Mouse (Mus musculus) 3134 (cell line): Measurements from ENCODE around the gene Reep1.
A peak's percentile ranks its signal among the peaks of the same experiment; 100 is the strongest.

Experiments used
- DNase-seq: peaks from one replicate; pipeline ENCODE4 v3.0.0-alpha.2; 2011; ENCODE audit warnings: low spot score; ENCODE audit not compliant: insufficient read length; ENCODE audit errors: extremely low read depth

The Reep1 gene

DNA sequence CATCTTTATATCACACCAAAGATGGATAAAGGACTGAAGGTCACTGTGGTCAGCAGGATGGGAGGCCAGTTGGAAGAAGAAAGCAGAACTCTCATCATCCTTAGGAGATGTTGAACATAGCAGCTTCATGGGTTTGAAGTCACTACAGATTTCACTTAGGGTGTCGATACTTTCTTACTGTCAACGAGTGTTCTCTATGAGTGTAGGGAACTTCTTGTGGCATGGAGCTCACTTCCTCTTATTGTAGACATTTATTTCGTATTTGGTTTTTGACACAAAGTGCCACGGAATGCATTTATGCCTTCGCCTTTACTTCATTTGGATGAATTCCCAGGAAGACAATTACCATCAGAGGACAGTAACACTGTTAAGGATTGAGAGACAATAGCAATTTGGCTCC lies 28.7 kb downstream of the Reep1 start:
- no peak for DNase-seq

DNA sequence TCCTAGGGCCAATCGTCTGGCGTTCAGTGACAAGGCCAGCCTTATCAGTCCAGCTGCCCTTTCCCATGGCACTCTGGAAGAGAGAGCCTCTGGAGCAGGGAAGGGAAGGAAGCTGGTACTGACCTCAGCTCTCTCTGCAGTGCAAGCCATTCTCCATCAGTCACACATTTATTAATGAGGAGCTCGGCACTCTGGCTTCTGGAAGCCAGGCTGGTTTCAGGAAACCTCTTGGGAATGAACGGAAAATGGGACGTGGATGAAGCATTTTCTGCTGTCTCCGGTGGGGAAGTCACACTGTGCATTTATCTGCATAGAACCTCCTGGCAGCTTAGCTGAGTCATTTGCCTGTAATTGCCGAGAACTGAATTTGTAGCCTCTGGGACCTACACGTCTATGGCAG lies 29.8 kb downstream of the Reep1 start:
- no peak for DNase-seq

GRCm38 (mm10) chr6:71738611-71739010 lies 31.2 kb downstream of the Reep1 start:
- no peak for DNase-seq

- DNase-seq: no peak
These were observed 33.6 kb downstream of the Reep1 start for GRCm38 (mm10) chr6:71740921-71741320.

DNA sequence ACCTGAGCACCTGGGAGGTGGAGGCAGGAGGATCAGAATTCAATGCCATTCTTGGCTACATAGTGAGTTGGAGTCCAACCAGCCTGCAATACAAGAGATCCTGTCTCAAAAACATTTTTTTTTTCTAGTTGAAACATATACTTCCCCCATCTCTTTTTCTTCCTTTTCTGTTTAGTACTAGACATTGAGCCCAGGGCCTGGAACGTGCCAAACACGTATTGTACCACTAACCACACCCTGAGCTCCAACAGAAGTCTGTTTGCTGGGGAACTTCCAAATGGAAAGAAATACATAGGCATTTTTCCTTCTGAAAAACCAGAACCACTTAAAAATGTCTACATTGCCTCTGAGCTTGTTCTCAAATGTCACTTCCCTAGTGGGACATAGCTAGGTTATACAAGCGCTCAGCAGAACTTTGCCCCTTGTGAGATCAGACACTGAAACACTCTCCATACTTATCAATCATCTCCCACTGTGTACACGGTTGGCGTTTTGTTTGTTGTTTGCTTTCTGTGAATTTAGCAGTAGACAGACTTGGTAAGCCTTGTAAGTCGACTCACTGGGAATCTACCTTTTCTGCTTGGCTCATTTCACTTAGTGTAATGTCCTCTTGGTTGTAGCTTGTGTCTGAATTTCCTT lies 34.8 kb downstream of the Reep1 start:
- no peak for DNase-seq

DNA sequence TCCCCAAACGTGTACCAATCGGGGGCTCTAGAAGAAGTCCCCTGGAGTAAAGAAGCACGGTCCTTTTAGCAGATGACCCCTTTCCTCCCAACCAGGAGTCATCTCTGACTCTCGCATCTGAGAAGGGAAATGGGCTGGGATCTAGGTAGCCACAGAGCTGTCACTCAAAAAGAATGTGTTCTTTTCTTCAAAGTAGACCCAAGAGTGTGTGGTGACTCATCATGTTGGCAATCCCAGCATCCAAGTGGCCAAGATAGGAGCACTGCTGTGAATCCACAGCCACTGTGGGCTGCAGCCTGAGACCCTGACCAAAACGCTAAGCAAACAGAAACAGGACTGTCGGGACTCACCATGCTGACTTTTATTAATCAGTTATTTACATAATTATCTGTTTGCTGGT lies 37.6 kb downstream of the Reep1 start:
- DNase-seq: peak; percentile 23

- no peak for DNase-seq
These were observed 38.3 kb downstream of the Reep1 start for GRCm38 (mm10) chr6:71745482-71746234.

GRCm38 (mm10) chr6:71746246-71746645 lies 38.9 kb downstream of the Reep1 start:
- no peak for DNase-seq

- no peak for DNase-seq
These were observed 39.5 kb downstream of the Reep1 start for GRCm38 (mm10) chr6:71746846-71747245.

DNA sequence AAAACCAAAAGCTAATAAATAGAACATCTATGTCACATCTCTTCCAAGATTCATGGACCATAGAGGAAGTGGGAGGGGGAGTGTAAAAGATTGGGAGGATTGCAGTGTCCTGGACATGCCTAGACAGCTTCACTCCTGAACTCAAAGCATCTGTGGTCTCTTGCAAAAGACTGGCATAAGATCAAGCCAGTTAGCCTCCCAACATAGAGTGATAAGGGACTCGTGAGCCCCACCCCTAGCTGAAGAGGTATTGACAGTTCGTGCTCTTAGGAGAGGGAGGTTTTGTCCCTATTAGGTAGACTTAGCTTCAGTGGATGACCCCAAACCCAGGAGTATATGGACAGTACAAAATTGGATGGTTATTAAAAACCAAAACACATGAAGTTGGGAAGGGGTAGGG lies 44.2 kb downstream of the Reep1 start:
- DNase-seq: no peak

GRCm38 (mm10) chr6:71752791-71753464 lies 45.6 kb downstream of the Reep1 start:
- no peak for DNase-seq

- DNase-seq: peak; percentile 38
These were observed 49.9 kb downstream of the Reep1 start for GRCm38 (mm10) chr6:71757039-71757894.

- no peak for DNase-seq
These were observed 51.4 kb downstream of the Reep1 start for GRCm38 (mm10) chr6:71758780-71759179.

DNA sequence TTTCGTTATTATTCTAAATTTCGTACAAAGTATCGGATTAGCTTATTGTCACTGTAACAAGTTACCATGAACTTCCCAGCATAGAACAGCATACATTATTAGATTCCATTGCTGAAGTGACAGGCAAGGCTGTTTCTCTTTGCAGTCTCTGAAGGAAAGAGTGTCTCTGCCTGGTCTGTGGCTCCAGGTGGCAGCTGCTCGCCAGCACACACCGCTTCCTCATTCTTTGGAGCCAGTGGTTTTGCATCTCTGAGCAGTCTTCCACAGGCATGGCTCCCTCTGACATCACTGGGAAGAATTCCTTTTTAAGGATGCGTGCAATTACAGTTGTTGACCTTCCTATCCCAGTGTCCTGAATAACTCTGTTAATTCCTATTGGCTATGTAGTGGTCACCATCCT lies 52.7 kb downstream of the Reep1 start:
- no peak for DNase-seq

- DNase-seq: no peak
These were observed 60.4 kb downstream of the Reep1 start for GRCm38 (mm10) chr6:71767761-71768160.

DNA sequence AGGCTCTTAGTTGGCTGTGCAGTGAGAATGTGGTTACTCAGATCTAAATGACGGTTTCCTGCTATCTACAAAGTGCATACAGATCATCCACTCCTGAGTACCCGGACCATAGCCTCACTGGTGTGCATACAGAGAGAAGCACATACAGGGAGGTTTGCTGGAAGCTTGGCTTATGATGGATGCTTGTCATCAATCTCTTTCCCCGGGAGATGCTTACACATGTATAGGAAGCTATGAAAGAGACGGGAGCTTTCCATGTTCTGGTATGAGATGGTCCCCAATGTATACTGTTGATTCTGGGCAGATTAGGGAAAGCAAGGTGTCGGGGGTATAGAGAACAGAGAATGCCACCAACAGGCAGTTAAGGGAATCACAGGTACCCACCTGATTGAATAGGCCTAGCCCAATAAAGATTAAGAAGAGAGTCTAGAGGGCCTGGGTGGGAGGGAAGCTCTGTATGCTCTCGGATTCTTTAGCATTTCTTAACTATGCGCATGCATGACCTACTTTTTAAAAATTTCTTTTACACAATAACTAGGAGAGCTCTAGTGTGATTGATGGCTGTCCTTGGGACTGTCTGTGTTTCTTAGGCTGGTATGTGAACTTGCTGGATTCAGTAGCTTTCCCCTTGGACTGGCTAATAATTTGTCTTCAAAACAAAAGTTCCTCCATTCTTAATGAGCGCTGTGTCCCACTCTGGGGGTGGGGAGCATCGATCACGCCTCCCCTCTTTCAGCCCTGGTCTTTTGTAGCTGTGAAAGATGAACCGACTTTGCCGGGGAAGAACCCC lies 62.7 kb downstream of the Reep1 start:
- DNase-seq: no peak

DNA sequence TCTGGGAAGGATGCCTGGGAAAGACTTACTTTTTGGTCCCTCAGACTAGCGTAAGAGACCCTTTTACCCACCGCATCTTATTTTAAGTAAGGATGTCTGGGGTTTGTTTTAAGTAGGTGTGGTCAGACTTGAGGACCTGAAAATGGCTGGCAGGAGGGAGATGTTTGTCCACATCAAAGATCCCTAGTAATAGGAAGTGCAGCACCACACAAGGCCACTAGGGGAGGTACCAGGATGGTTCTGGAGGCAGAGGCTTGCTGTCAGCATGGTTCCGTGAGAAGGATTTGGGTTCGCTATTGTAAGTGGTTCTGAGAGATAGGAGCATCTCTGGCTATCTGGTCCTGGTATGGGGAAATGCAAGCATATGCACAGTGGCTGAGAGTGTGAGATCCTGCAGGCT lies 63.5 kb downstream of the Reep1 start:
- no peak for DNase-seq

DNA sequence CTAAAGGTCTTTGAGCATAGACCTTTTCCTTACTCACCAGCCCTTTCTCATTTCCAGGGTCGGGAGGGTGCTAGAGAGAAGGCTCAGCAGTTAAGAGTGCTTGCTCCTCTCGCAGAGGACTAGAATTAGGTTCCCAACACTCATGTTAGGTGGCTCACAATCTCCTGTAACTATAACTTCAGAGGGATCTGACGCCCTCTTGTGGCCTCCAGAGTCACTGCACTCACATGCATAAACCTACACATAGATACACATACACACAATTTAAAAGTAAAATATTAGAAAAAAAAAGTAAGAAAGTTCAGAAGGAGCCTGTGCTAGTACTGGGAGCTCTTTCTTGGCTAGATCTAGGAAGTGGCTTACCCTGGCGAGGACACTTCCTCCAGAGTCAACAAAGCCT lies 63.9 kb downstream of the Reep1 start:
- no peak for DNase-seq

- no peak for DNase-seq
These were observed 64.8 kb downstream of the Reep1 start for GRCm38 (mm10) chr6:71772156-71772555.

GRCm38 (mm10) chr6:71772636-71773208 lies 65.4 kb downstream of the Reep1 start:
- DNase-seq: no peak
